Comparison of ENCODE assay signal across 33 mouse cellular contexts in the genomic region with DNA sequence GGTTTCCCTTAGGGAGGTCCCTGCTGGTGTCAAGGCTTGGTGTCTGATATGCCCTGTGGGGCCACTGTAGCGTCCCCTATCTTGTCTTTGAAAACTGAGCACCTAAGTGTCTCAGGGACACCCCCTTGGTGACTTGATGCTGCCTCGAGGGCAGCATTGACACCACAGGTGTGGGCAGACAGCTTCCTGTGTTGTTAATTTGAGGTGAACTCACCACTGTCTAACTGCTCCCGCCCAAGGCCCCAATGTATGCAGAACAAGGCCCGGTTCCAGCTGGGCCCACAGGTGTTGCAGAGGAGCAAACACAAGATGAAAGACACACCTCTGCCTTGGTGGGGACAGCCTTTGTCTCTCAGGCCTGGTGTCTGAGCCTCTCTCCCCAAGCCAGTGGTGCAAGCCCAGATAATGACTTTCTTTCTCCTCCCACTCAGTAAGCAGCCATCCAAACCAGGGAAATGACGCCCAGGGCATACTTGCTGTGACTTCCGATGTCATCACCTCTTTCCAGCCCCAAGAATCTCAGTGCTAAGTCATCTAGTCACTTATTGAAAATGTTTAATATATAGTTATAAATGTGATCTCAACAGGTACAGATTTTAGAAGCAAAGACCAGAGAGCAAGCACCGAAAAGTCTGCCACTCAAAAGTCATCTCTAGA. TPM values are rescaled to one million over a fixed set of nuclear protein-coding genes. Genes with fewer than 3 reads are reported as not detected.
DNase-seq lines count a peak whose midpoint lies in the region; ATAC-seq and TF ChIP-seq lines count a peak whose summit lies in the region.
"Had no signal": no experiment of that assay in that cellular context is flagged by ENCODE, and none has a peak within 500 bp of the region (broad histone marks: within the 10 kb centered on the region; RNA-seq: fewer than 3 reads in every experiment).

No protein-coding gene starts in this region.

- WGBS in heart, embryonic 16.5 days = 49% methylated on average over 7 of the region's 7 CpGs
- 47% methylated on average over 7 of the region's 7 CpGs for WGBS in liver, postnatal 0 days (ENCODE audit: insufficient replicate concordance)

- H3K4me1 ChIP-seq in heart, embryonic 16.5 days (ENCODE audit: control insufficient read depth, insufficient read depth, low read length) = no peaks in the 10 kb centered on the region
- no peaks in the 10 kb centered on the region for H3K4me1 ChIP-seq in ES-Bruce4 (ENCODE audit: control insufficient read depth, insufficient read depth, low read length)
- no peaks in the 10 kb centered on the region for H3K4me1 ChIP-seq in liver, postnatal 0 days (ENCODE audit: insufficient read depth)
- H3K4me1 ChIP-seq: forebrain, embryonic 13.5 days; limb, embryonic 12.5 days; liver, embryonic 15.5 days; lung, embryonic 15.5 days; midbrain, embryonic 15.5 days; neural tube, embryonic 13.5 days had no signal

- DNase-seq in heart, adult 18-20 months = no peak
- peak; percentile 52 for DNase-seq in A20 (ENCODE audit: low read depth, low spot score)
- no peak for DNase-seq in urinary bladder, postnatal 36 days (ENCODE audit: low spot score in 2 of 2)
- no peak for DNase-seq in ovary, postnatal 14 days (ENCODE audit: low spot score)
- no peak for DNase-seq in liver, postnatal 0 days
- DNase-seq: adrenal gland, adult 2 months; cerebellum, adult 8-10 months; cerebellum, postnatal 36 days; gastrocnemius, postnatal 25 days; heart, adult 11 months; heart, postnatal 4 days; kidney, adult 11 months; kidney, postnatal 14 days; layer of hippocampus, adult 9-11 months had no signal

- H3K4me3 ChIP-seq in heart, embryonic 16.5 days (ENCODE audit: low read length) = no peak overlapping the region
- H3K4me3 ChIP-seq in ES-Bruce4 (ENCODE audit: low read depth, low read length) = no peak overlapping the region
- H3K4me3 ChIP-seq in liver, postnatal 0 days (ENCODE audit: low read depth, low read length) = no peak overlapping the region
- H3K4me3 ChIP-seq: forebrain, embryonic 13.5 days; hindbrain, embryonic 13.5 days; left cerebral cortex, adult 2 months; limb, embryonic 12.5 days; liver, embryonic 15.5 days; lung, embryonic 15.5 days; midbrain, embryonic 10.5 days; midbrain, embryonic 15.5 days; neural tube, embryonic 13.5 days had no signal

- no peaks in the 10 kb centered on the region for H3K36me3 ChIP-seq in heart, embryonic 16.5 days (ENCODE audit: control insufficient read depth, insufficient read depth)
- H3K36me3 ChIP-seq in ES-Bruce4 (ENCODE audit: control insufficient read depth, insufficient read depth, low read length, poor library complexity, severe bottlenecking) = no peaks in the 10 kb centered on the region
- no peaks in the 10 kb centered on the region for H3K36me3 ChIP-seq in liver, postnatal 0 days (replicated peaks; ENCODE audit: insufficient read depth, low read length)
- H3K36me3 ChIP-seq: G1E; hindbrain, embryonic 13.5 days; limb, embryonic 12.5 days; liver, embryonic 15.5 days; lung, embryonic 15.5 days; midbrain, embryonic 10.5 days; midbrain, embryonic 15.5 days; neural tube, embryonic 13.5 days had no signal

- H3K9me3 ChIP-seq in heart, embryonic 16.5 days (replicated peaks; ENCODE audit: control insufficient read depth, low read length) = no peaks in the 10 kb centered on the region
- no peaks in the 10 kb centered on the region for H3K9me3 ChIP-seq in ES-Bruce4 (replicated peaks; ENCODE audit: control insufficient read depth, insufficient read depth, low read length, poor library complexity, severe bottlenecking)
- no peaks in the 10 kb centered on the region for H3K9me3 ChIP-seq in liver, postnatal 0 days (ENCODE audit: low read length)
- H3K9me3 ChIP-seq: forebrain, embryonic 13.5 days; liver, embryonic 15.5 days; lung, embryonic 15.5 days; midbrain, embryonic 15.5 days had no signal

- 0 out of 2 replicates have a peak, but pooled peaks have one; percentile 5 for TF ChIP-seq EP300 in ES-Bruce4 (IDR thresholded peaks at IDR 0.05; ENCODE audit: insufficient read depth, low read depth, low read length)
- TF ChIP-seq EP300 in liver, postnatal 0 days (IDR thresholded peaks at IDR 0.05; ENCODE audit: low read depth) = no peak

- no peak overlapping the region for H3K9ac ChIP-seq in heart, embryonic 16.5 days (ENCODE audit: low read length)
- no peak overlapping the region for H3K9ac ChIP-seq in ES-Bruce4 (ENCODE audit: low read depth, poor library complexity, severe bottlenecking)
- H3K9ac ChIP-seq in liver, postnatal 0 days (replicated peaks) = no peak overlapping the region
- H3K9ac ChIP-seq: forebrain, embryonic 13.5 days; hindbrain, embryonic 13.5 days; limb, embryonic 12.5 days; liver, embryonic 15.5 days; lung, embryonic 15.5 days; midbrain, embryonic 15.5 days; neural tube, embryonic 13.5 days had no signal

- TF ChIP-seq CTCF in ES-Bruce4 (IDR thresholded peaks at IDR 0.05; ENCODE audit: low read depth, low read length) = no peak
- TF ChIP-seq CTCF in liver, postnatal 0 days (IDR thresholded peaks at IDR 0.05; ENCODE audit: low read depth) = no peak

- no peaks in the 10 kb centered on the region; the same call in 1 of the 2 replicates for H3K27me3 ChIP-seq in heart, embryonic 16.5 days (ENCODE audit: control insufficient read depth, insufficient read depth, low read length)
- no peaks in the 10 kb centered on the region for H3K27me3 ChIP-seq in ES-Bruce4 (ENCODE audit: control insufficient read depth, insufficient read depth, low read length, poor library complexity, severe bottlenecking)
- H3K27me3 ChIP-seq in liver, postnatal 0 days (ENCODE audit: insufficient read depth, low read length) = no peaks in the 10 kb centered on the region
- H3K27me3 ChIP-seq: forebrain, embryonic 13.5 days; hindbrain, embryonic 13.5 days; limb, embryonic 12.5 days; liver, embryonic 15.5 days; lung, embryonic 15.5 days; midbrain, embryonic 15.5 days; neural tube, embryonic 13.5 days had no signal

- no peak overlapping the region for H3K4me2 ChIP-seq in heart, embryonic 16.5 days (ENCODE audit: low read depth, low read length)
- H3K4me2 ChIP-seq in liver, postnatal 0 days (ENCODE audit: low read depth, low read length) = no peak overlapping the region
- H3K4me2 ChIP-seq: forebrain, embryonic 13.5 days; heart, embryonic 11.5 days; hindbrain, embryonic 13.5 days; limb, embryonic 12.5 days; liver, embryonic 15.5 days; lung, embryonic 15.5 days; midbrain, embryonic 15.5 days; neural tube, embryonic 13.5 days had no signal

- peak; percentile 41; the same call in 1 of the 2 replicates for ATAC-seq in heart, embryonic 16.5 days (replicated peaks; ENCODE audit: extremely low read depth, insufficient read depth, low FRiP score)
- peak; percentile 94 for ATAC-seq in inflammation-experienced regulatory T-cells, adult 6 months
- ATAC-seq in liver, postnatal 0 days = no peak
- ATAC-seq: forebrain, embryonic 13.5 days; midbrain, embryonic 15.5 days had no signal

- TF ChIP-seq POLR2A in ES-Bruce4 (IDR thresholded peaks at IDR 0.05; ENCODE audit: insufficient read depth, low read length) = no peak

- no peak overlapping the region for H3K27ac ChIP-seq in heart, embryonic 16.5 days (ENCODE audit: low read length)
- no peak overlapping the region for H3K27ac ChIP-seq in ES-Bruce4 (ENCODE audit: insufficient read depth, low read length)
- no peak overlapping the region for H3K27ac ChIP-seq in liver, postnatal 0 days (ENCODE audit: low read depth)
- H3K27ac ChIP-seq: forebrain, embryonic 13.5 days; hindbrain, embryonic 13.5 days; left cerebral cortex, adult 2 months; limb, embryonic 12.5 days; liver, embryonic 15.5 days; lung, embryonic 15.5 days; midbrain, embryonic 15.5 days; neural tube, embryonic 13.5 days had no signal

RNA-seq across cellular contexts. Expression of gene Umodl1, which starts 7.6 kb away (rescaled TPM):
- polyA plus RNA-seq in heart, embryonic 16.5 days (2015; fragmentation: Nextera tagmentation; extraction: Ambion mirVana) = 1.5 and 3.0 TPM in 2 replicates
- not detected for total RNA-seq in heart, adult 18-20 months (2021)
- polyA plus RNA-seq in ES-Bruce4 (2011; ENCODE audit: insufficient read depth, insufficient read length, low read depth, missing spikeins) = not detected in 2 replicates
- not detected for polyA plus RNA-seq in inflammation-experienced regulatory T-cells, adult 6 months (2017; shearing (Covaris generic))
- 0.05 and 0.17 TPM in 2 replicates for polyA plus RNA-seq in liver, postnatal 0 days (2015; fragmentation: Nextera tagmentation; extraction: Ambion mirVana)
- total RNA-seq: gastrocnemius, adult 18-20 months; gastrocnemius, postnatal 25 days; heart, postnatal 4 days; liver, adult 2 months; megakaryocyte progenitor cell, adult 5-6 weeks had no signal
- polyA plus RNA-seq: forebrain, embryonic 13.5 days; G1E; heart, embryonic 11.5 days; heart, postnatal 0 days; hindbrain, embryonic 13.5 days; liver, adult 2 months; midbrain, embryonic 15.5 days; neural tube, embryonic 13.5 days; stomach, embryonic 14.5 days had no signal
